Mouse (Mus musculus) hindbrain, postnatal 0 days (tissue): ENCODE data around the gene Cox8a. TPM values are rescaled to one million over a fixed set of nuclear protein-coding genes. Genes with fewer than 3 reads are reported as not detected.

Experiments used
- ATAC-seq: fragments of 200-750 bp; cut with Nextera tagmentation; 2 replicates; pipeline ENCODE4 v1.8.0; 2017; ENCODE audit warnings: mild to moderate bottlenecking, moderate TSS enrichment, moderate library complexity
- DNase-seq: peaks from one replicate; pipeline ENCODE4 v3.0.0-alpha.2; 2015; ENCODE audit warnings: low spot score
- H3K27ac ChIP-seq: fragments of 300-500 bp; sonication (generic); 2 replicates; pipeline ENCODE4 v1.5.1; 2014; ENCODE audit warnings: mild to moderate bottlenecking
- H3K27me3 ChIP-seq: fragments of 300-500 bp; sonication (generic); 2 replicates; pipeline ENCODE4 v1.6.1; 2014; ENCODE audit warnings: low read length, mixed read lengths; ENCODE audit not compliant: insufficient read depth
- H3K36me3 ChIP-seq: fragments of 300-500 bp; sonication (generic); 2 replicates; pipeline ENCODE4 v1.6.1; 2014; ENCODE audit warnings: low read length, mixed read lengths; ENCODE audit not compliant: insufficient read depth
- H3K4me1 ChIP-seq: fragments of 300-500 bp; sonication (generic); 2 replicates; pipeline ENCODE4 v1.6.1; 2014; ENCODE audit warnings: antibody characterized with exemption, low read length, mixed read lengths; ENCODE audit not compliant: insufficient read depth
- H3K4me2 ChIP-seq: fragments of 300-500 bp; sonication (generic); 2 replicates; pipeline ENCODE4 v1.6.1; 2014; ENCODE audit warnings: low read depth, mild to moderate bottlenecking, low read length, moderate library complexity, mixed read lengths
- H3K4me3 ChIP-seq: fragments of 300-500 bp; sonication (generic); 2 replicates; pipeline ENCODE4 v1.5.1; 2014; ENCODE audit warnings: low read length
- H3K9ac ChIP-seq: fragments of 300-500 bp; sonication (generic); replicated peaks from 2 replicates; pipeline ENCODE4 v1.6.1; 2014; ENCODE audit warnings: mild to moderate bottlenecking, low read length, moderate library complexity, mixed read lengths
- H3K9me3 ChIP-seq: fragments of 300-500 bp; sonication (generic); 2 replicates; pipeline ENCODE4 v1.6.1; 2016; ENCODE audit warnings: low read length, mixed read lengths
- CTCF ChIP-seq: IDR thresholded peaks from 2 replicates; pipeline ENCODE4 v1.5.1; 2016; ENCODE audit warnings: antibody characterized with exemption, control low read depth, low read depth
- WGBS: fragments of 180-500 bp; shearing (Covaris S2); extraction: QIAGEN DNeasy Blood & Tissue Kit; methylation state at CpG from one replicate; pipeline ENCODE4 v1.1.7; 2014; 5-methylcytosine and 5-hydroxymethylcytosine counted together
- polyA plus RNA-seq: library from polyadenylated mRNA; unstranded; fragments of >200 nt; fragmentation: Nextera tagmentation; extraction: Ambion mirVana; gene quantifications from 2 replicates; pipeline ENCODE4 v1.2.1, GENCODE M21; 2015
- total RNA-seq: library from RNA; depleted of rRNA; stranded (reverse); fragments of >200 nt; gene quantifications from 2 replicates; pipeline ENCODE4 v1.2.3, GENCODE M21; 2014

Cox8a gene
- total and polyA plus RNA-seq, 2 experiments from 2014 or later, result 1,715 to 2,044 TPM

DNA sequence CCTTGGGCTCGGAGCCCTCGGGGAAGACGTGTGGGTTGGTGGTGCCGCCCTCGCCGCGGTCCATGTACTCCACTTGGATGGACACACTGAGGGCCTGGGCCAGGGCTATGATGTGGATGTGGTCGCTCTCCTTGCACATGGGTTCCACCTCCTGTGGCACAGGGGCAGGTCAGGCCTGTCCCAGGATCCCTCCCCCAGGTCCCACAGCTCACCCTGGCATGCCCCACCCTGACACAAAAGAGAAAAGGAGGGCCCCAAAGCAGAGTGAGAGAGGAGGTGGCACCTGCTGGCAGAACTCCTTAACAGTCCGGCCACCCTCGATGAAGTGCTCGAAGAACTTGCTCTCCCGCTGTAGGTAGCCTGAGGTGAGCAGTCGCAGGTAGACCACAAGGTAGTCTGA, 18.3 kb downstream of the Cox8a start:
- no peak overlapping the region for H3K4me3 ChIP-seq
- 93% methylated on average over 13 of the region's 13 CpGs for WGBS
- H3K36me3 ChIP-seq, result peaks cover 52% of the 10 kb centered on the region
- no peaks in the 10 kb centered on the region for H3K9me3 ChIP-seq
- no peak for ATAC-seq
- H3K4me1 ChIP-seq, result no peaks in the 10 kb centered on the region
- H3K27me3 ChIP-seq, result no peaks in the 10 kb centered on the region
- H3K27ac ChIP-seq, result no peak overlapping the region
- no peak for DNase-seq
- TF ChIP-seq CTCF, result no peak
- H3K4me2 ChIP-seq, result no peak overlapping the region
- no peak overlapping the region for H3K9ac ChIP-seq

DNA sequence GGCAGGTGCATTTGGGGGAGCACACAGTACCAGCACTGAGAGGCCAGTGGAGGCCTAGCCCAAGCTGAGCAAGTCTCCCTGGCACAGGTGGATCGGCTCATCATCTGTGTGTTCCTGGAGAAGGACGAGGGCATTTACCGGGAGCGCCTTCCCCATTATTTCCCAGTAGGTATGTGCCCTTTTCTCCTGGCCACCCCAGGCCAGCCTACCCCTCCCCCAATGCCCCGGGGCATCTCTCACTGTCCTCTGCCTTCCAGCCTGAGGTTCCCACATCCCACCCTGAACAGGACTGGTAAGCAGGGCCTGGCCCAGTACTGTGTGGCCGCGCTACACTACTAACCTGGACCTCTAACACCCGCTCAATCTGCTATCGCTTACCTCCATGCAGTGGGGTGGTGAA, 20.0 kb downstream of the Cox8a start:
- Histone ChIP-seq H3K36me3 (peaks cover 37% of the 10 kb centered on the region), H3K9me3 (no peaks in the 10 kb centered on the region), H3K27me3 (no peaks in the 10 kb centered on the region), H3K4me2 (no peak overlapping the region), H3K4me1 (no peaks in the 10 kb centered on the region), H3K9ac (no peak overlapping the region), H3K27ac (no peak overlapping the region), H3K4me3 (no peak overlapping the region)
- WGBS, result 90% methylated on average over 9 of the region's 9 CpGs
- peak; percentile 40; the same call in 1 of the 2 replicates for ATAC-seq
- TF ChIP-seq CTCF, result no peak
- no peak for DNase-seq

GRCm38 (mm10) chr19:7196741-7197270, 20.6 kb downstream of the Cox8a start:
- H3K4me3 ChIP-seq, result no peak overlapping the region
- no peaks in the 10 kb centered on the region for H3K4me1 ChIP-seq
- no peak for TF ChIP-seq CTCF
- WGBS, result 19% methylated on average over 17 of the region's 17 CpGs
- H3K27ac ChIP-seq, result no peak overlapping the region
- no peaks in the 10 kb centered on the region for H3K27me3 ChIP-seq
- ATAC-seq (0 out of 2 replicates have a peak, but pooled peaks have one; percentile 13), DNase-seq (no peak)
- no peak overlapping the region for H3K9ac ChIP-seq
- no peak overlapping the region for H3K4me2 ChIP-seq
- H3K36me3 ChIP-seq, result peaks cover 35% of the 10 kb centered on the region
- no peaks in the 10 kb centered on the region for H3K9me3 ChIP-seq

GRCm38 (mm10) chr19:7195900-7196728, 21.3 kb downstream of the Cox8a start:
- Histone ChIP-seq H3K4me1 (peaks cover 3% of the 10 kb centered on the region), H3K36me3 (peaks cover 29% of the 10 kb centered on the region), H3K4me2 (no peak overlapping the region), H3K9ac (no peak overlapping the region), H3K27ac (no peak overlapping the region), H3K9me3 (no peaks in the 10 kb centered on the region), H3K27me3 (no peaks in the 10 kb centered on the region), H3K4me3 (no peak overlapping the region)
- ATAC-seq (peak; percentile 21; the same call in 1 of the 2 replicates), DNase-seq (peak; percentile 70)
- peak; percentile 88 for TF ChIP-seq CTCF
- 13% methylated on average over 33 of the region's 33 CpGs for WGBS

DNA sequence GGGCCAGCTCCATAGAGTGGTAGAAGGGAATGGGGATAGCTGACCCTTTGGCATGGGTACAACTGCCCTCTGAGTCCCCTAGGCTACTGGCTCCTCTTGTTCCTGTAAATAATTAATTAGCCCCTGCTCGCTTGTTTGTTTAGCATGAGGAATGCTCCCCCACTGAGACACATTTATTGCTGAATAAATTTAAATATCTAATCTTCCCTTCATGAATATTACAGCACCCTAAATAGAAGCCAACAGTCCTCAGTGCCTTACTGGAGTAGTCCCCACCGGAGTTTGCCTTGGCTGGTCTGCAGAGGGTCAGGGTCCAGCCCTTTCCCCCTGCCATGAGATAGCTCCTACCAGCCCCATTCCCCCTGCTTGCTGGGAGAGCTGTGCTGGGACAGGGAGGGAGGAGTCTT, 24.9 kb downstream of the Cox8a start:
- Histone ChIP-seq H3K27ac (no peak overlapping the region), H3K9me3 (no peaks in the 10 kb centered on the region), H3K4me2 (no peak overlapping the region), H3K27me3 (no peaks in the 10 kb centered on the region), H3K4me1 (peaks cover 4% of the 10 kb centered on the region), H3K4me3 (no peak overlapping the region), H3K36me3 (no peaks in the 10 kb centered on the region), H3K9ac (no peak overlapping the region)
- TF ChIP-seq CTCF, result no peak
- DNase-seq, result peak; percentile 40
- WGBS, result 18% methylated on average over 2 of the region's 2 CpGs
- no peak for ATAC-seq

DNA sequence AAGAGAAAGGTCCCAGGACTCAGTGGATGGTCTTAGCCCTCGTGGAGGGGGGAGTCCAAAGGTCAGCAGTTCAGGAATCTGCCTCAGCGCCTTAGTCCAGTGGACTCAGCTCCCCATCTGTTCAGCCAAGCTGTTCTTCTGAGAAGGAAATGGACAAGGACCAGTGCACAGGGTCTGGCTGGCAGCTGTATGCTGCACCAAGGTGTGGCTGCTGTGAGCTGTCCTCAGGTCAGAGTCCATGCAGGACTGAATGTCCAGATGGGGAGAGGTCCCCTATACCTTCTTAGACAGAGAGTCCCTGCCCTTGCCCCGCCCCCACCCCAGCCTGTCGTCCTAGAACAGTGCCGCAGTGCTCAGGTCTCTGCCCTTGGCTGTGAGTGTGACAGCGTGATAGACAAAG, 25.8 kb downstream of the Cox8a start:
- H3K4me3 ChIP-seq, result no peak overlapping the region
- TF ChIP-seq CTCF, result no peak
- peaks cover 4% of the 10 kb centered on the region for H3K4me1 ChIP-seq
- DNase-seq, result no peak
- H3K9me3 ChIP-seq, result no peaks in the 10 kb centered on the region
- WGBS, result 37% methylated on average over 6 of the region's 6 CpGs
- no peaks in the 10 kb centered on the region for H3K27me3 ChIP-seq
- H3K27ac ChIP-seq, result no peak overlapping the region
- no peak overlapping the region for H3K9ac ChIP-seq
- H3K4me2 ChIP-seq, result no peak overlapping the region
- H3K36me3 ChIP-seq, result no peaks in the 10 kb centered on the region
- no peak for ATAC-seq

- no peak for TF ChIP-seq CTCF
Observed at GRCm38 (mm10) chr19:7190986-7191385, 26.4 kb downstream of the Cox8a start.

More at GRCm38 (mm10) chr19:7190986-7191385, 26.4 kb downstream of the Cox8a start:
- WGBS, result 26% methylated on average over 5 of the region's 5 CpGs
- Histone ChIP-seq H3K9ac (no peak overlapping the region), H3K9me3 (no peaks in the 10 kb centered on the region), H3K27ac (no peak overlapping the region), H3K4me1 (peaks cover 4% of the 10 kb centered on the region), H3K27me3 (no peaks in the 10 kb centered on the region), H3K4me2 (no peak overlapping the region), H3K36me3 (no peaks in the 10 kb centered on the region), H3K4me3 (no peak overlapping the region)
- no peak for DNase-seq
- no peak for ATAC-seq
